Comparison of ENCODE assay signal across 8 mouse cellular contexts in genomic region chr5:65698759-65699136, GRCm38 (mm10). TPM values are rescaled to one million over a fixed set of nuclear protein-coding genes. Genes with fewer than 3 reads are reported as not detected.
DNase-seq lines count a peak whose midpoint lies in the region; ATAC-seq and TF ChIP-seq lines count a peak whose summit lies in the region.

No protein-coding gene starts in this region.

- ATAC-seq in lung, embryonic 14.5 days (ENCODE audit: insufficient read depth): no peak
- ATAC-seq in forebrain, embryonic 11.5 days (replicated peaks; ENCODE audit: low FRiP score): no peak
- ATAC-seq in limb, embryonic 12.5 days (ENCODE audit: insufficient number of reproducible peaks, insufficient read depth, low FRiP score, low TSS enrichment, low read depth): no peak
- no peak for ATAC-seq in neural tube, embryonic 15.5 days (ENCODE audit: low FRiP score)
- no peak for ATAC-seq in cerebellum, adult (ENCODE audit: insufficient number of reproducible peaks, low FRiP score, low TSS enrichment)

- no peak for DNase-seq in lung, embryonic 14.5 days
- DNase-seq in lung, postnatal 10 days: no peak
- no peak for DNase-seq in forebrain, embryonic 11.5 days (ENCODE audit: low spot score)
- DNase-seq in cerebellum, adult 11-12 months: no peak
- no peak for DNase-seq in yolk sac, embryonic 10.5 days (ENCODE audit: low spot score)

- 16% methylated on average over 6 of the region's 6 CpGs for WGBS in lung, embryonic 14.5 days
- 20% methylated on average over 6 of the region's 6 CpGs for WGBS in forebrain, embryonic 11.5 days
- WGBS in limb, embryonic 12.5 days: 27% methylated on average over 6 of the region's 6 CpGs
- WGBS in neural tube, embryonic 15.5 days: 25% methylated on average over 6 of the region's 6 CpGs

- no peaks in the 10 kb centered on the region for H3K27me3 ChIP-seq in lung, embryonic 14.5 days (ENCODE audit: insufficient read depth, low read length)
- H3K27me3 ChIP-seq in forebrain, embryonic 11.5 days (ENCODE audit: control insufficient read depth, insufficient read depth, low read length): no peaks in the 10 kb centered on the region
- no peaks in the 10 kb centered on the region for H3K27me3 ChIP-seq in limb, embryonic 12.5 days
- H3K27me3 ChIP-seq in neural tube, embryonic 15.5 days (replicated peaks): no peaks in the 10 kb centered on the region

- peak overlapping the region; percentile 99 for H3K9ac ChIP-seq in lung, embryonic 14.5 days
- H3K9ac ChIP-seq in forebrain, embryonic 11.5 days (ENCODE audit: low read length): peak overlapping the region; percentile 99
- H3K9ac ChIP-seq in limb, embryonic 12.5 days (replicated peaks): peak overlapping the region; percentile 98
- peak overlapping the region; percentile 80 for H3K9ac ChIP-seq in neural tube, embryonic 15.5 days (replicated peaks)

- H3K4me3 ChIP-seq in lung, embryonic 14.5 days (ENCODE audit: low read depth, low read length): peak overlapping the region; percentile 99
- peak overlapping the region; percentile 99 for H3K4me3 ChIP-seq in forebrain, embryonic 11.5 days (ENCODE audit: low read depth, low read length)
- peak overlapping the region; percentile 99 for H3K4me3 ChIP-seq in limb, embryonic 12.5 days (replicated peaks)
- peak overlapping the region; percentile 87 for H3K4me3 ChIP-seq in neural tube, embryonic 15.5 days (replicated peaks)

- H3K4me2 ChIP-seq in lung, embryonic 14.5 days: peak overlapping the region; percentile 79
- H3K4me2 ChIP-seq in forebrain, embryonic 11.5 days (ENCODE audit: low read depth, low read length, severe bottlenecking): peak overlapping the region; percentile 55
- peak overlapping the region; percentile 58 for H3K4me2 ChIP-seq in limb, embryonic 12.5 days
- peak overlapping the region; percentile 72 for H3K4me2 ChIP-seq in neural tube, embryonic 15.5 days

- H3K27ac ChIP-seq in lung, embryonic 14.5 days (ENCODE audit: low read depth): peak overlapping the region; percentile 98
- peak overlapping the region; percentile 94 for H3K27ac ChIP-seq in forebrain, embryonic 11.5 days (ENCODE audit: low read depth, low read length)
- peak overlapping the region; percentile 98 for H3K27ac ChIP-seq in limb, embryonic 12.5 days
- peak overlapping the region; percentile 95 for H3K27ac ChIP-seq in neural tube, embryonic 15.5 days (replicated peaks)

- peaks cover 23% of the 10 kb centered on the region for H3K36me3 ChIP-seq in lung, embryonic 14.5 days (ENCODE audit: insufficient read depth)
- no peaks in the 10 kb centered on the region; the same call in 1 of the 2 replicates for H3K36me3 ChIP-seq in forebrain, embryonic 11.5 days (ENCODE audit: control insufficient read depth, insufficient read depth, low read length)
- H3K36me3 ChIP-seq in limb, embryonic 12.5 days: peaks cover 14% of the 10 kb centered on the region
- 0 out of 2 replicates have a peak, but pooled peaks cover 3% of the 10 kb centered on the region for H3K36me3 ChIP-seq in neural tube, embryonic 15.5 days

- peaks cover 4% of the 10 kb centered on the region; the same call in 1 of the 2 replicates for H3K4me1 ChIP-seq in lung, embryonic 14.5 days (ENCODE audit: insufficient read depth)
- 0 out of 2 replicates have a peak, but pooled peaks cover 8% of the 10 kb centered on the region for H3K4me1 ChIP-seq in forebrain, embryonic 11.5 days (replicated peaks; ENCODE audit: control insufficient read depth, insufficient read depth, low read length)
- peaks cover 21% of the 10 kb centered on the region for H3K4me1 ChIP-seq in limb, embryonic 12.5 days (replicated peaks)
- H3K4me1 ChIP-seq in neural tube, embryonic 15.5 days: peaks cover 32% of the 10 kb centered on the region

- TF ChIP-seq CTCF in lung, embryonic 14.5 days (IDR thresholded peaks at IDR 0.05; ENCODE audit: low read depth): no peak

- H3K9me3 ChIP-seq in lung, embryonic 14.5 days (ENCODE audit: low read depth, low read length): no peaks in the 10 kb centered on the region
- H3K9me3 ChIP-seq in forebrain, embryonic 11.5 days (ENCODE audit: control insufficient read depth, low read length): no peaks in the 10 kb centered on the region
- H3K9me3 ChIP-seq in limb, embryonic 12.5 days: no peaks in the 10 kb centered on the region
- no peaks in the 10 kb centered on the region for H3K9me3 ChIP-seq in neural tube, embryonic 15.5 days (replicated peaks)

RNA-seq across cellular contexts. Expression of gene Pds5a, which starts 0.7 kb away (rescaled TPM):
- 107 and 113 TPM in 2 replicates for polyA plus RNA-seq in lung, embryonic 14.5 days (2014; fragmentation: Nextera tagmentation; extraction: Ambion mirVana)
- 133 and 153 TPM in 2 replicates for polyA plus RNA-seq in forebrain, embryonic 11.5 days (2014; fragmentation: Nextera tagmentation; extraction: Ambion mirVana)
- polyA plus RNA-seq in limb, embryonic 12.5 days (2016; fragmentation: Nextera tagmentation; extraction: Ambion mirVana): 110 and 120 TPM in 2 replicates
- 35.6 and 38.0 TPM in 2 replicates for polyA plus RNA-seq in neural tube, embryonic 15.5 days (2015; fragmentation: Nextera tagmentation; extraction: Ambion mirVana)
